Mouse (Mus musculus) heart, postnatal 25 days (tissue): ENCODE measurements around the gene Adad2. TPM values are rescaled to one million over a fixed set of nuclear protein-coding genes. Genes with fewer than 3 reads are reported as not detected.

Experiments used
- DNase-seq: peaks from one replicate; pipeline ENCODE4 v3.0.0; 2022; ENCODE audit warnings: low spot score
- intact Hi-C: fragments of 180-260 bp; cut with DNase I; formaldehyde crosslinking; loops from one replicate; pipeline ENCODE4 v1.15.1; 2025
- total RNA-seq, 2 experiments: library from RNA; stranded (reverse); gene quantifications; 2 replicates each; pipeline ENCODE4 v1.2.3; 2021

Adad2 gene
- total RNA-seq, result not detected

GRCm38 (mm10) chr8:119612471-119612870 is at the start of gene Adad2:
Adad2 (plus strand) TSS chr8:119612747.
- intact Hi-C loops, result no loop called here
- no peak for DNase-seq

- intact Hi-C loops, result no loop called here
- DNase-seq, result no peak
These were observed 48.7 kb upstream of the Adad2 start for GRCm38 (mm10) chr8:119563849-119564251.

GRCm38 (mm10) chr8:119566367-119566766 is 46.2 kb upstream of the Adad2 start:
- no peak for DNase-seq

GRCm38 (mm10) chr8:119568251-119568650 is 44.3 kb upstream of the Adad2 start:
- intact Hi-C loops, result no loop called here
- DNase-seq, result no peak

More at GRCm38 (mm10) chr8:119566367-119566766, 46.2 kb upstream of the Adad2 start:
- intact Hi-C loops, result no loop called here

- DNase-seq, result no peak
- intact Hi-C loops, result no loop called here
These were observed 43.6 kb upstream of the Adad2 start for GRCm38 (mm10) chr8:119568951-119569350.

- intact Hi-C loops, result no loop called here
- no peak for DNase-seq
These were observed 42.7 kb upstream of the Adad2 start for GRCm38 (mm10) chr8:119569881-119570280.

- no peak for DNase-seq
- intact Hi-C loops, result no loop called here
These were observed 41.4 kb upstream of the Adad2 start for GRCm38 (mm10) chr8:119571135-119571534.

- intact Hi-C loops, result no loop called here
These were observed 40.1 kb upstream of the Adad2 start for GRCm38 (mm10) chr8:119572411-119572810.

GRCm38 (mm10) chr8:119574437-119575365 is 37.8 kb upstream of the Adad2 start, which contains the start of the genes Hsdl1 and Dnaaf1:
Hsdl1 (minus strand) TSS chr8:119575183.
Dnaaf1 (plus strand) TSS chr8:119575235.
- intact Hi-C loops, result no loop called here
- DNase-seq, result peak; percentile 90

More at GRCm38 (mm10) chr8:119572411-119572810, 40.1 kb upstream of the Adad2 start:
- no peak for DNase-seq

GRCm38 (mm10) chr8:119575366-119575726 is 37.2 kb upstream of the Adad2 start:
- DNase-seq, result no peak
- intact Hi-C loops, result no loop called here

- DNase-seq, result no peak
- intact Hi-C loops, result no loop called here
These were observed 33.5 kb upstream of the Adad2 start for GRCm38 (mm10) chr8:119579096-119579495.

- DNase-seq, result no peak
- intact Hi-C loops, result no loop called here
These were observed 31.9 kb upstream of the Adad2 start for GRCm38 (mm10) chr8:119580441-119581161.

GRCm38 (mm10) chr8:119585901-119586300 is 26.6 kb upstream of the Adad2 start:
- intact Hi-C loops, result no loop called here
- DNase-seq, result no peak

- intact Hi-C loops, result no loop called here
- DNase-seq, result no peak
These were observed 24.2 kb upstream of the Adad2 start for GRCm38 (mm10) chr8:119588321-119588720.

GRCm38 (mm10) chr8:119588844-119589243 is 23.7 kb upstream of the Adad2 start:
- no peak for DNase-seq
- intact Hi-C loops, result no loop called here

- intact Hi-C loops, result no loop called here
- no peak for DNase-seq
These were observed 22.2 kb upstream of the Adad2 start for GRCm38 (mm10) chr8:119590348-119590747.

GRCm38 (mm10) chr8:119591456-119591855 is 21.1 kb upstream of the Adad2 start:
- intact Hi-C loops, result no loop called here
- DNase-seq, result no peak

- no peak for DNase-seq
- intact Hi-C loops, result loop anchor here (2.0 kb wide), 2 partner anchors 163 to 191 kb away; no protein-coding TSS in a partner anchor
These were observed 8.8 kb upstream of the Adad2 start for GRCm38 (mm10) chr8:119603771-119604170.

GRCm38 (mm10) chr8:119604398-119604803 is 8.1 kb upstream of the Adad2 start:
- intact Hi-C loops, result loop anchor here (2.0 kb wide), 2 partner anchors 164 to 192 kb away; no protein-coding TSS in a partner anchor
- DNase-seq, result no peak

- intact Hi-C loops, result loop anchor here (2.0 to 5.0 kb wide), 4 partner anchors 72 to 192 kb away; no protein-coding TSS in a partner anchor
- peak; percentile 79 for DNase-seq
These were observed 7.6 kb upstream of the Adad2 start, which contains the start of gene Taf1c for GRCm38 (mm10) chr8:119604996-119605395. Taf1c (minus strand) TSS chr8:119605222.
